In the genomic region with DNA sequence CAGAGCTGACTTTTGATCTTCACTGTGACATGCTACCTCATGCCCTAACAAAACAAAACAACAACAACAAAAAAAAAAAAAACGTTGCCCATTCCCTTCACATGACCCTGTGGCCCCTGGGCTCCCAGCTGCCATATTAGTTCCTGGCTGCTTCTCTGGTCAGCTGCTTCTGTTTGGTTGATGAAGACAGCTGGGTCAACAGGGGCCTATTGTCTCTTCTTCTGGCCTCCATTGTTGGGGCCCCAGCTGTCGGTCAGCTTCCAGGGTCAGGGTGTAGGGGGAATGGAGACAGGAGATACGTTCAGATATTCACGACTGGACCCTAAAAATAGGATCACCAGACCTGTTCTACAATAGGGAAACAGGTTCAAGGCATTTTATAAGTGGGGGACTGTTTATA, we compare ENCODE assay signal across 9 mouse cellular contexts. TPM values are rescaled to one million over a fixed set of nuclear protein-coding genes. Genes with fewer than 3 reads are reported as not detected.
DNase-seq lines count a peak whose midpoint lies in the region; ATAC-seq and TF ChIP-seq lines count a peak whose summit lies in the region.
"Had no signal": no experiment of that assay in that cellular context is flagged by ENCODE, and none has a peak within 500 bp of the region (broad histone marks: within the 10 kb centered on the region; RNA-seq: fewer than 3 reads in every experiment).

No protein-coding gene starts in this region.

- TF ChIP-seq CTCF in cortical plate, adult 2 months (IDR thresholded peaks at IDR 0.05; ENCODE audit: extremely low read depth, insufficient read depth, low read length), result no peak

- no peak for ATAC-seq in heart, embryonic 15.5 days (replicated peaks; ENCODE audit: insufficient number of reproducible peaks, insufficient read depth, low FRiP score, low read depth)

- H3K9me3 ChIP-seq in heart, embryonic 15.5 days (replicated peaks), result no peaks in the 10 kb centered on the region
- no peaks in the 10 kb centered on the region for H3K9me3 ChIP-seq in hindbrain, embryonic 10.5 days
- no peaks in the 10 kb centered on the region for H3K9me3 ChIP-seq in midbrain, embryonic 10.5 days (replicated peaks)

- DNase-seq in heart, postnatal 10 days, result no peak
- DNase-seq in hindbrain, embryonic 10.5 days (ENCODE audit: low spot score), result no peak
- DNase-seq in midbrain, embryonic 10.5 days (ENCODE audit: low spot score), result no peak
- DNase-seq in ovary, adult 18-20 months (ENCODE audit: low spot score), result no peak
- DNase-seq in urinary bladder, postnatal 36 days (ENCODE audit: low spot score in 2 of 2), result no peak
- DNase-seq in right cerebral cortex, adult 2 months (ENCODE audit: low spot score in 2 of 2), result no peak

- H3K9ac ChIP-seq in heart, embryonic 15.5 days, result no peak overlapping the region

- no peak for TF ChIP-seq POLR2A in cortical plate, adult 2 months (IDR thresholded peaks at IDR 0.05; ENCODE audit: extremely low read depth, insufficient read depth, low read length)

- intact Hi-C loops in heart, postnatal 10 days (cut with DNase I), result no loop called here

- peak overlapping the region; percentile 84 for H3K4me2 ChIP-seq in heart, embryonic 15.5 days

- no peaks in the 10 kb centered on the region for H3K36me3 ChIP-seq in heart, embryonic 15.5 days
- peaks cover 6% of the 10 kb centered on the region for H3K36me3 ChIP-seq in hindbrain, embryonic 10.5 days
- 0 out of 2 replicates have a peak, but pooled peaks cover 6% of the 10 kb centered on the region for H3K36me3 ChIP-seq in midbrain, embryonic 10.5 days

- peaks cover 55% of the 10 kb centered on the region for H3K4me1 ChIP-seq in heart, embryonic 15.5 days (replicated peaks)
- H3K4me1 ChIP-seq in cortical plate, adult 2 months (ENCODE audit: control insufficient read depth, insufficient read depth, low read length), result peaks cover 20% of the 10 kb centered on the region
- H3K4me1 ChIP-seq in hindbrain, embryonic 10.5 days (replicated peaks), result peaks cover 86% of the 10 kb centered on the region
- H3K4me1 ChIP-seq in midbrain, embryonic 10.5 days, result peaks cover 84% of the 10 kb centered on the region

- WGBS in heart, embryonic 15.5 days, result 19% methylated on average over 4 of the region's 4 CpGs
- 14% methylated on average over 4 of the region's 4 CpGs for WGBS in hindbrain, embryonic 10.5 days
- 21% methylated on average over 4 of the region's 4 CpGs for WGBS in midbrain, embryonic 10.5 days

- peaks cover 5% of the 10 kb centered on the region; the same call in 1 of the 2 replicates for H3K27me3 ChIP-seq in heart, embryonic 15.5 days
- H3K27me3 ChIP-seq in hindbrain, embryonic 10.5 days (ENCODE audit: insufficient read depth, poor library complexity, severe bottlenecking), result no peaks in the 10 kb centered on the region; the same call in 1 of the 2 replicates
- peaks cover 25% of the 10 kb centered on the region for H3K27me3 ChIP-seq in midbrain, embryonic 10.5 days (ENCODE audit: low read depth, poor library complexity, severe bottlenecking)

- peak overlapping the region; percentile 72 for H3K4me3 ChIP-seq in heart, embryonic 15.5 days
- H3K4me3 ChIP-seq in cortical plate, adult 2 months (ENCODE audit: insufficient read depth, low read length), result peak overlapping the region; percentile 67; the same call in 1 of the 2 replicates
- peak overlapping the region; percentile 76 for H3K4me3 ChIP-seq in hindbrain, embryonic 10.5 days
- H3K4me3 ChIP-seq in midbrain, embryonic 10.5 days, result peak overlapping the region; percentile 80

- peak overlapping the region; percentile 81; the same call in 1 of the 2 replicates for H3K27ac ChIP-seq in heart, embryonic 15.5 days
- H3K27ac ChIP-seq in cortical plate, adult 2 months (ENCODE audit: insufficient read depth, low read length), result peak overlapping the region; percentile 76
- peak overlapping the region; percentile 94 for H3K27ac ChIP-seq in hindbrain, embryonic 10.5 days
- H3K27ac ChIP-seq in midbrain, embryonic 10.5 days (replicated peaks), result peak overlapping the region; percentile 93

RNA-seq across cellular contexts. Expression of a gene that starts 0.4 kb away (rescaled TPM):
- 8.7 and 10.4 TPM in 2 replicates for polyA plus RNA-seq in heart, embryonic 15.5 days (2015; fragmentation: Nextera tagmentation; extraction: Ambion mirVana)
- 10 to 100 TPM in 1 of 2 experiments, 1 to 10 TPM in 1; 9.4 to 12.6 TPM for total RNA-seq in heart, postnatal 10 days (2021)
- 179 and 185 TPM in 2 replicates for polyA plus RNA-seq in cortical plate, adult 2 months (2012; rRNA removed)
- polyA plus RNA-seq in hindbrain, embryonic 10.5 days (2016; fragmentation: Nextera tagmentation; extraction: Ambion mirVana), result 12.3 and 15.6 TPM in 2 replicates
- 9.4 and 12.0 TPM in 2 replicates for polyA plus RNA-seq in midbrain, embryonic 10.5 days (2016; fragmentation: Nextera tagmentation; extraction: Ambion mirVana)

RNA-seq across cellular contexts. Expression of a gene that starts 39.4 kb away (rescaled TPM):
- 6.2 and 12.0 TPM in 2 replicates for polyA plus RNA-seq in heart, embryonic 15.5 days (2015; fragmentation: Nextera tagmentation; extraction: Ambion mirVana)
- total RNA-seq in heart, postnatal 10 days (2021), result 10 to 100 TPM in 1 of 2 experiments, 1 to 10 TPM in 1; 9.4 to 11.1 TPM
- 17.2 and 19.6 TPM in 2 replicates for polyA plus RNA-seq in cortical plate, adult 2 months (2012; rRNA removed)
- 24.0 and 28.8 TPM in 2 replicates for polyA plus RNA-seq in hindbrain, embryonic 10.5 days (2016; fragmentation: Nextera tagmentation; extraction: Ambion mirVana)
- 26.2 and 29.7 TPM in 2 replicates for polyA plus RNA-seq in midbrain, embryonic 10.5 days (2016; fragmentation: Nextera tagmentation; extraction: Ambion mirVana)

RNA-seq across cellular contexts. Expression of a gene that starts 56.2 kb away (rescaled TPM):
- polyA plus RNA-seq in heart, embryonic 15.5 days (2015; fragmentation: Nextera tagmentation; extraction: Ambion mirVana), result 156 and 255 TPM in 2 replicates
- 100 to 1,000 TPM; 143 to 154 TPM for total RNA-seq in heart, postnatal 10 days (2021)
- 12.8 and 15.0 TPM in 2 replicates for polyA plus RNA-seq in cortical plate, adult 2 months (2012; rRNA removed)
- polyA plus RNA-seq in hindbrain, embryonic 10.5 days (2016; fragmentation: Nextera tagmentation; extraction: Ambion mirVana), result 28.5 and 32.2 TPM in 2 replicates
- 24.2 and 31.5 TPM in 2 replicates for polyA plus RNA-seq in midbrain, embryonic 10.5 days (2016; fragmentation: Nextera tagmentation; extraction: Ambion mirVana)
- total RNA-seq: neutrophil, adult 5-6 weeks had no signal

Comparison
In these comparisons a context has a peak if more than half of its experiments do, and no peak if none do; other contexts are left out.
1. RNA of a gene that starts 0.4 kb away (polyA plus RNA-seq): 179 to 185 TPM in cortical plate, adult 2 months; 12.3 to 15.6 TPM in hindbrain, embryonic 10.5 days, 9.4 to 12.0 TPM in midbrain, embryonic 10.5 days and 8.7 to 10.4 TPM in heart, embryonic 15.5 days; every median in the first group is over 10 times any median in the second.
2. Peak in every context shown above with its lines, with median percentiles within 50 percentile points of each other: H3K27ac ChIP-seq and H3K4me3 ChIP-seq.